Mouse (Mus musculus) kidney, adult 2 months (tissue): ENCODE data around the gene Mov10l1.

ENCODE experiments used
- CTCF ChIP-seq: fragments of 200-500 bp; conservative IDR thresholded peaks from 2 replicates; pipeline ENCODE4 v1.5.1; 2011; ENCODE audit warnings: low read depth, mild to moderate bottlenecking, control low read depth, low read length, moderate library complexity, mixed read lengths; ENCODE audit not compliant: insufficient read depth, insufficient read length
- POLR2A ChIP-seq: fragments of 200-500 bp; IDR thresholded peaks from one replicate; pipeline ENCODE4 v1.6.1; 2011; ENCODE audit warnings: low read depth, low read length, control low read depth

GRCm38 (mm10) chr15:88957522-88957921 lies 25.2 kb upstream of the Mov10l1 start:
- TF ChIP-seq POLR2A = no peak
- TF ChIP-seq CTCF = no peak
